Mouse (Mus musculus) heart, adult 2 months (tissue): ENCODE data around the gene C2cd5.

Source experiments
- CTCF ChIP-seq: fragments of 200-600 bp; IDR thresholded peaks from 2 replicates; pipeline ENCODE4 v1.8.1; 2022; ENCODE audit warnings: antibody characterized with exemption, mild to moderate bottlenecking, moderate library complexity
- POLR2A ChIP-seq: fragments of 200-500 bp; IDR thresholded peaks from 2 replicates; pipeline ENCODE4 v1.6.1; 2011; ENCODE audit warnings: mild to moderate bottlenecking, low read depth, low read length, control low read depth; ENCODE audit not compliant: insufficient read depth

GRCm38 (mm10) chr6:143135097-143135496 lies 35.2 kb upstream of the C2cd5 start:
- TF ChIP-seq POLR2A: no peak
- no peak for TF ChIP-seq CTCF
